Mouse (Mus musculus): ENCODE results near the gene Perm1.
A peak's percentile ranks its signal among the peaks of the same experiment; 100 is the strongest.

Perm1 gene

DNA sequence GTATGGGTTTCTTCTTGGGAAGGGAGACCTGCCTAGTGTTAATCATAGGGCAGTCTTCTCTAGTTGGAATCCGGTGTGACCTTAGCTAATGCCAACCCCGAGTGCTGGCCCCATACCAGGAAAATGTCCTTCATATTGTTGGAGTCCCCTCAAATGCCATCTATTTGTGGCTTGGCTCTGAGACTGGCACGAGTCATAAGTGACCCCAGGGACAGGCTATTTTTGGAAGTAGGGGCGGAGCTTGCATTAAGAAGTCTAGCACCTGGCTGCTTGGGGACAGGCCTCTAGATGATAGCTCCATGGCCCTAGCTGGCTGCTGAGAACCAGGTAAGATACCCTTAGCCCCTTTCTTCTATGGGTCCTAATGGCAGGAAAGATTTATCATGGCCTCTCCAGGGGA is at the start of gene Perm1:
Gene Perm1, plus strand, starts transcription at position 220 of the 400 bp plus-strand sequence.
- DNase-seq (ENCODE audit: low spot score in 2 of 2): no peak

GRCm38 (mm10) chr4:156166477-156166876 is 49.2 kb upstream of the Perm1 start:
- no peak for DNase-seq (ENCODE audit: low spot score in 2 of 2)

GRCm38 (mm10) chr4:156168611-156169010 is 47.1 kb upstream of the Perm1 start:
- DNase-seq (ENCODE audit: low spot score in 2 of 2): no peak

GRCm38 (mm10) chr4:156169129-156169528 is 46.5 kb upstream of the Perm1 start:
- no peak for DNase-seq (ENCODE audit: low spot score in 2 of 2)

DNA sequence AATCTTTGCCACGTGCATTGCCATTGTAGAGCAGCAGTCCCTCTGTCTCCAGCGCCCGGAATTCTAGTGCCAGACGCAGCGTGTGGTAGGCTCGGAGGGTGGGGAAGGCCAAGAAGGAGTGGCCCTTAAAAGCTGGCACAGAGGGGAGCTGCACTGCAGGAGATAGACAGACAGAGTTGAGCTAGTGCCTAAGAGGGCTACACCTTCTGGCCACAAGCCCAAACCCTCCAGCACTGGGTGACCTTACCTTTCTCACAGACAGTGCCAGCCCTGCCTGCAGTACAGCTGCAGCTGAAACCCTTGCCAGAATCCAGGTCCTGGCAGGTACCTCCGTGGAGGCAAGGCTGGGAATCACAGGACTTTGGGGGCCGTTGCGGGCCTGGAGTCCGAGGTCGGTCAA is 43.8 kb upstream of the Perm1 start:
- no peak for DNase-seq (ENCODE audit: low spot score in 2 of 2)

- no peak for DNase-seq (ENCODE audit: low spot score in 2 of 2)
Observed at GRCm38 (mm10) chr4:156177630-156178029, 38.0 kb upstream of the Perm1 start.

GRCm38 (mm10) chr4:156183747-156184146 is 31.9 kb upstream of the Perm1 start:
- no peak for DNase-seq (ENCODE audit: low spot score in 2 of 2)

DNA sequence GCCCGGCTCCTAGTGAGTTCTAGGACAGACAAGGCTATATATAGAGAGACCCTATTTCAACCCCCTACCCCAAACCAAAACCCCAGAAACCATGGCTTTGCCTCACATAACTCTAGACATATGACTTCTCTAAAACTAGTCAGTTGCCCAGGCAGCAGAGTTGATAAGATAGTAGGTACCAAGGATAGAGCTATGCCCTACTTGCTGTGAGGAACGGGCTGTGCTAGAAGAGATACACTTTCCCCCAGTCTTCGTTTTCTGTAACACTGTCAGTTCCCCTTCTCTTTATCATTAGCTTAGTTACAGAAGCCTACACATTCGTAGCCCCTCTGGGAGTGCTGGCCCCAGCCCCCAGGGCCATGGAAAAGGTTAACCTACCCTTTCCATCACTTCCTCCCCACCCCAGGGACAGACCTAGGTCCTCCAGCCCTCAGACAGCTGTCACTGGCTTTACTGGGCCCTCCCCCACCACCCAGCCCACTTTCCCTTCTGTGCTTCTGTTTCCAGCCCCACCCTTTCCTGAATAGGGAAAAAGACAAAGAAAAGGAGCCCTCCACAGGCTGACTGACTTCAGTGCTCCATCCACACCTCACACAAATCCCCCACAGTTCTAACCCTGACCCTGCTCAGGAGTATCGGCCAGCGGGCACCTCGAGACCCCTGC is 31.2 kb upstream of the Perm1 start:
- no peak for DNase-seq (ENCODE audit: low spot score in 2 of 2)

DNA sequence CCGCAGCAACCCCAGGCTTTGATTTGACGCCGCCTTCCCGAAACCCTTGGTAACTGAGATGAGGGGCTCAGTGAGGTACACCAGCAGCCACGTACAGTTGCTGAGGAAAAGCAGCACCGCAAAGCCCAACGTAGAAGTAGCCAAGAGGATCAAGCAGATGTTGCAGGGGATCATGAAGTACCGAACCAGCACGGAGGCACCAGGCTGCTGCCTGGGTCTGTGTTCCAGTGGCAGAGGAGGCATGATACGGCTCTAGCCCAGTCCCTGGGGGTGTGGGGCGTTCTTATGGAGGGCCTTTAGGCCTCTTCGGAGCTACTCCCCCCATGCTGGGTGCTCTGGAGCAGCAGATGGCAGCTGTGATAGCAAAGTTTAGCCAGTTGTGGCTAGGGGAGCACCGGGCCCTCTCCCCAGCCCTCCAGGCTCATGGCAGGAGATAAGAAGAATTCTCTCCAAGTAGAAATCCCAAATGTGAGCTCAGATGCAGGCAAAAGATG is 30.2 kb upstream of the Perm1 start:
- no peak for DNase-seq (ENCODE audit: low spot score in 2 of 2)

DNA sequence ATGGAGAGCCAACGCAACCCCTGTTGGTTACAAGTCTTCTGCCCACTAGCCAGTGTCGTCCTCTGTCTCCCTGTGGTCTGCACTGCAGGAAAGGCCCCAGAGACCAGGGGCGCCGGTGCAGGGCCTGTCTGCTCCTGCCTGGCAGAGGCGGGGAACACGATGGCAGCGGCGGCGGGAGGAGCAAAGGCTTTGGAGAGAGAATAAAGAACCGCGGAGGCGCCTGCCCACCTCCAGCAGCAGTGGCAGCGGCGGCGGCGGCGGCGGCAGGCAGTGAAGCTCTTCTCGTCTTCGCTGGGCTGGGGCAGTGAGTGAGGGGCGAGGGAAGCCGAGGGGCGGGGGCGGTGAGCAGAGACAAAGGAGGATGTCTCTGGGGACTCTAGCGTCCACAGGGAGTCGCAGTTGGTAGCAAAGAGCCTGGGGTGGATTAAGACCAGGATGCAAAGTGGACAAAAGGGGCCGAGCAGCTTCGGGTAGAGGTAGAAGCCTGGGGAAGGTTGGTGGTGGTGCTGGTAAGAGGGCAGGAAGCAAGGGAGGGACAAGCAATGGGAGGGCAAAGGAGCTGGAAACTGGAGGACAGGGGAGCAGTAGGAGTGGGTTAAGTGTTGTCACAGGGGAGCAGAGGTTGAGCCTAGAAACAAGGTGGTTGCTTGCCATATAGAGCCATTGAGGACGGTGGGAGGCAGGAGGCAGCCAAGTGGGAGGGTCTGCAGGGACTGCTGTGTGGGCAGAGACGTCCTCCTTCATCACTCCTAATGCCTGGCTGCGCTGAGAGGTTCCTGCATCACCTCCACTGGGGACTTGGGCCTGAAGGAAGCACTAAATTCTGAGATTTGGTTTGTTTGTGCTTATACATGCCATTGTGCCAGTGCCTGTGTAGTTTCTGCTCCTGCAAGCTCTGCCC is 29.5 kb upstream of the Perm1 start:
- DNase-seq (ENCODE audit: low spot score in 2 of 2): no peak

- no peak for DNase-seq (ENCODE audit: low spot score in 2 of 2)
Observed at GRCm38 (mm10) chr4:156188162-156188810, 27.4 kb upstream of the Perm1 start.

DNA sequence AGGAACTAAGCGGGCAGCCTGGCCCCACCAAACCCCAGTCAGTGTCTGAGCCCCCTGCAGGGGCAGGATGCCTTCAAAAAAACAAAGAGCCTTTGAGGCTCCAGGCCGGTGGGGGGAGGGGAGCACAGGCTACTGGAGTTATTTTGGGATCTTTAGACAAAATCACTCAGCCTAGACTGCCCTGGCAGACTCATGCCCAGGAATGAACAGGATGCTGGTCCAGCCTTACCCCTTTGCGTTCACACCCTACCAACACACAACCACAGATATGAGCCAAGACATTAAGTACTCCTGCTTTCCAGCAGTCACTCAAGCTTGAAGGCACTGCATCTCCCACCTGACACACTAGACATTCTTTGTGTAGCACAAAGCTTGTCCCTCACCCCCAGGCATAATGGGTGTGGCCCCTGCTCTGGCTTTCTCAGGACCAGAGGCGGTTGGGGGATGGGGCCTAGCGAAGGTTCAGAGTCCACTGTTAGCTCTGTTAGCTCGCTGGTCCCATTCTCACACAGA is 26.8 kb upstream of the Perm1 start:
- no peak for DNase-seq (ENCODE audit: low spot score in 2 of 2)

DNA sequence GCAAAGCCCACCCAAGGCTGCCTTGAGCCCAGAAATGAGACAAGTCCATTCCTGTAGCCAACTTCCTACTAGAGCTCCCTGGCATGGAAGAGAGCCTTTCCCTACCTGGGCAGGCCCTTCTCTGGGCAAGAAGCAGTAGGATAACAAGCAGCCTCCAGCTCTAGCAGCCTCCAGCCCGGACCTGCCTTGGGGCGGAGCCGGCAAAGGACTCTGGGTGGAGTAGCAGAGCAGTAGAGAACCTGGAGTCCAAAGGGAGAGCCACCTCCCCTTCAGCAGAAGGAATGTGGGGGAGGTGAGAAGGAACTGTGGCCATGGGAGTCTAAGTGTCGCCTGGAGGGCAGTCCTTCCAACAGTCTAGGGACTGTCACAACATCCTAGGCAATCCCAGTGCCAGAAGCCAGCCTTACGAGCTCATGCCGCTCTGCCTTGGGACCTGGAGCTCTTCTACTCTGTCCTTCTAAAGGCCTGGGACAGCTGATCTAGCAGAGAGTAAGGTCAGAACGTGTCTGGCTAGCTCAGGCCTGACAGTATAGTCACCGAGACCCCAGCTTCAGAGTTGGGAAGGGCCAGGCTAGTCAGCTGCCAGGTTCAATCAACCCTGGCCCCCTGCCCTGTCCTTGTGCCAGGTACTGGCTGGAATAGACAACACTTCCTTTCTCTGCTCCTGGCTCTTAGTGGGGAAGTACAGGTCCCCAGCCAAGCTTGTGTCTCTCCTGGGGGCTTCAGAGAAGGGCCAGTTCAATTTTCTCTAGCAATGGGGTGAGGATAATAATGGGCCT is 23.1 kb upstream of the Perm1 start:
- DNase-seq (ENCODE audit: low spot score in 2 of 2): no peak

DNA sequence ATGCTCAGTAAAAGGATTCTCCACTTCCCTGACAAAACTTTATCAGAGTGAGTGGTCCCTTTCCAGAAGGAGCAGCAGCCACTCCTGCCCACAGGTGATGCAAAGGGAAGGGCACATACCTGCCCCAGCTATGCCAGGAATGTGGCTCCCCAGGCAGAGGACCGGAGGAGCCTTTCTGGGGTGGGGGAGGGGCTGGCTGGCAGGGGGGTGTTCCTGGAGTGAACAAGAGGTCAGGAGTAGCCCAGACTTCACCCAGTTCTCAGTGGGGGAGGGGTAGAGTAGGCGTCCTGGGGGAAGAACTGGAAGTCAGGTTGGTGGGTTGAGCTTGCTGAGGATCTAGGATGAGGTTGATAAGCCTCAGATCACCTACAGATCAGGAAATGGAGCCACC is 22.5 kb upstream of the Perm1 start:
- DNase-seq (ENCODE audit: low spot score in 2 of 2): no peak

GRCm38 (mm10) chr4:156193906-156194305 is 21.8 kb upstream of the Perm1 start:
- DNase-seq (ENCODE audit: low spot score in 2 of 2): no peak

DNA sequence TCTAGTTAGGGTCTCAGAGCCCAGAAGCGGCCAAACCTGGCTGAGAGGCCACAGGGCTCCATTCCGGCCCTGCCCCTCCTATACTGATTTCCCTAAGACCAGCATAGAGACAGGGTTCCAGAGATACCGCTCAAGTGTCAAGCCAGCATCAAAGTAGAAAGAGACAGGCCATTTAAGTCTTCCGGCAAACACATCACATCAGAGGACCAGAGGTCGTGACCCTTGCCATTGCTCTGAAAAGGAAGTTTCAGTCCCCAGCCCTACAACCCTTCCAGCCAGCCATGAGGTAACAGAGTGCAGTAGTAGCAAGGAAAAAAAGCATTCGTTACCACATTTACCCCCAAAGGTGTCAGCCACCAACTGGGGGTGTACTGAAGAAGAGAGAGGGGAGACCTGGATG is 21.3 kb upstream of the Perm1 start:
- DNase-seq (ENCODE audit: low spot score in 2 of 2): no peak

DNA sequence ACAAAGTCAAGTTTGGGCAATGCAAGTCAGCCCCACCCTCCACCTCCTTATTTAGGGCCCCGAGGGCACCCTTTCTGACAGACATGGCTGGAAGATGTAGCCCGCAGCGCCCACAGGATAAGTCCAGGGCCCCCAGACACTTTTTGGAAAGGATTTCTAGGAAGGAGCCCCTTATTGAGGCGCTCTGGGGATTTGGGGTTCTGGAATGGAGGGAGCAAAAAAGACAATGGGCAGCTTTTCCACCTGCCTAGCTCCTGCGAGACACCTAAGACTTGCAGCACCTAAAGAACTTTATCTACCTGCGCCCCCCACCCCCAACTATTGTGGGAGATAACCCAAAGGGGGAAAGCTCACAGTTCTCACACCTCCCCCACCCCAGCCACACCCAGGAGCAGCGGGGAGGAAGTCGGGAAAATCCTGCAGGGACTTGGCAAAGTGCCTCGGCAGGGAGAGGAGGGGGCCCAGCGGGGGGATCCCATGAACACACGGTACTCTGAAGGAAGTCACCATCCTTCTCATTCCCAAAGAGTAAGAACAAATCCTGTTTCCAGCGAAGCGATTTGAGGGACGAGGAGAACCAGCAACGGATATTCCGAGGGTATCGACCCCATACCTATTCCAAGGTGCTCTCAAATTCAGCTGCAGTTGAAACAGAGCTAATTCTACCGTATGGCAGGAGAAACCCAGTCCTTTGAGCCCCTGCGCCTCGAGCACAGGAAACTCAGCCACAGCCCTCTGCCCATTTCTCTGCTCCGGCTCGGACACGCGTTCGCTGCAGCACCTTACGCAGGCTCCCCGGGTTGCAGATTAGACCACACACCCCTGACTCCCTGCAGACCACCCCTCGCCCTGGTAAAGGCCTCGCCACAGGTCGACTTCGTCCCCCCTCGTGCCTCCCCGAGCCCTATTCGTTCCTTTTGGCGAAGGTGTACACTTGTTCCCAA is 19.5 kb upstream of the Perm1 start:
- DNase-seq (ENCODE audit: low spot score in 2 of 2): no peak

DNA sequence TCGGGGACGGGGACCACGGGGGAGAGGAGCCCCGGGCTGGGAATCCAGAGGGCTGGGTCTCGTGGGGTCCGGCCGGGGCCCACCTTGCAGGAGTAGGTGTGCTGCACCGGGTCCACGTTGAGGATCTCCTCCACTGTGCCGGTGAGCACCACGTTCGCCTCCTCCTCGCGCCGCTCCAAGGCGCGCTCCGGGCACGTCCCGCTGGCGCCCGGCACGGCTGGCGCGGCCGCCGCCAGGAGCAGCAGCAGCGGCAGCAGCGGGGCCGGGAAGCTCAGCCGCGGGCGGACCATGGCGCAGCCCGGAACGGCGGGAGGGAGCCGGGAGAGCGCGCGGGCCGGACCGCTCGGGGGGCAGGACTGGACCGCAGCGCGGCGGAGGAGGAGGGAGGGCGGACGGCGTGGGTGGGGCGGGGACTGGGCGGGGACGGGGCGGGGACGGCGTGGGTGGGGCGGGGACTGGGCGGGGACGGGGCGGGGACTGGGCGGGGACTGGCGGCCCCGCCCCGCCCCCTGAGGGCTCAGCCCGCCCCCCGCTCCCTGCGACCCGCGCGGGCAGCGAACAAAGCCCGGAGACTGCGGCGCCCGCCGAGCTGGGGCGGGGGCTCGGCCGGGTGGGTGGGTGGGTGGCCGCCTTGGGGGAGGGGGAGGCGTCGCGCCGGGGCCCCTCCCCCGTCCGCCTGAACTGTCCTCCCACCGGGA is 18.4 kb upstream of the Perm1 start, which contains the start of gene Agrn:
Gene Agrn, minus strand, starts transcription at position 358 of the 698 bp plus-strand sequence.
- DNase-seq (ENCODE audit: low spot score in 2 of 2): peak; percentile 53 to 55

GRCm38 (mm10) chr4:156197829-156198205 is 17.9 kb upstream of the Perm1 start:
- DNase-seq (ENCODE audit: low spot score in 2 of 2): peak; percentile 75 to 86
